Mouse (Mus musculus) lung, embryonic 16.5 days (tissue): ENCODE measurements around the gene Ctnna3. TPM values are rescaled to one million over a fixed set of nuclear protein-coding genes. Genes with fewer than 3 reads are reported as not detected.
A peak's percentile ranks its signal among the peaks of the same experiment; 100 is the strongest.
"Not testable (repeated sequence)": the region's sequence is repeated elsewhere in the genome, so short reads cannot be mapped to it uniquely, and the experiment has no call there.

ENCODE experiments used
- ATAC-seq: fragments of 200-750 bp; cut with Nextera tagmentation; 2 replicates; pipeline ENCODE4 v1.8.0; 2017; ENCODE audit warnings: low read depth, mild to moderate bottlenecking, moderate library complexity
- H3K27ac ChIP-seq: fragments of 300-500 bp; sonication (generic); 2 replicates; pipeline ENCODE4 v1.5.1; 2014; ENCODE audit warnings: mild to moderate bottlenecking, control low read depth, low read length
- H3K27me3 ChIP-seq: fragments of 300-500 bp; sonication (generic); 2 replicates; pipeline ENCODE4 v1.6.1; 2014; ENCODE audit warnings: low read depth, low read length, mixed read lengths; ENCODE audit not compliant: control insufficient read depth, insufficient read depth
- H3K36me3 ChIP-seq: fragments of 300-500 bp; sonication (generic); 2 replicates; pipeline ENCODE4 v1.6.1; 2014; ENCODE audit warnings: low read length; ENCODE audit not compliant: control insufficient read depth, insufficient read depth
- H3K4me1 ChIP-seq: fragments of 300-500 bp; sonication (generic); replicated peaks from 2 replicates; pipeline ENCODE4 v1.6.1; 2014; ENCODE audit warnings: low read length, mixed read lengths; ENCODE audit not compliant: control insufficient read depth, insufficient read depth
- H3K4me2 ChIP-seq: fragments of 300-500 bp; sonication (generic); 2 replicates; pipeline ENCODE4 v1.6.1; 2014; ENCODE audit warnings: low read depth, low read length, control low read depth
- H3K4me3 ChIP-seq: fragments of 300-500 bp; sonication (generic); 2 replicates; pipeline ENCODE4 v1.5.1; 2014; ENCODE audit warnings: mild to moderate bottlenecking, low read length, control low read depth
- H3K9ac ChIP-seq: fragments of 300-500 bp; sonication (generic); 2 replicates; pipeline ENCODE4 v1.6.1; 2014; ENCODE audit warnings: low read length, control low read depth
- H3K9me3 ChIP-seq: fragments of 300-500 bp; sonication (generic); 2 replicates; pipeline ENCODE4 v1.6.1; 2016; ENCODE audit warnings: low read length; ENCODE audit not compliant: control insufficient read depth
- WGBS: fragments of 180-500 bp; shearing (Covaris S2); extraction: QIAGEN DNeasy Blood & Tissue Kit; methylation state at CpG from one replicate; pipeline ENCODE4 v1.1.7; 2014; 5-methylcytosine and 5-hydroxymethylcytosine counted together
- polyA plus RNA-seq: library from polyadenylated mRNA; unstranded; fragments of >200 nt; fragmentation: Nextera tagmentation; extraction: Ambion mirVana; gene quantifications from 2 replicates; pipeline ENCODE4 v1.2.1, GENCODE M21; 2015

Gene Ctnna3
- polyA plus RNA-seq, 1 experiment from 2014 or later, result 0.99 TPM

DNA sequence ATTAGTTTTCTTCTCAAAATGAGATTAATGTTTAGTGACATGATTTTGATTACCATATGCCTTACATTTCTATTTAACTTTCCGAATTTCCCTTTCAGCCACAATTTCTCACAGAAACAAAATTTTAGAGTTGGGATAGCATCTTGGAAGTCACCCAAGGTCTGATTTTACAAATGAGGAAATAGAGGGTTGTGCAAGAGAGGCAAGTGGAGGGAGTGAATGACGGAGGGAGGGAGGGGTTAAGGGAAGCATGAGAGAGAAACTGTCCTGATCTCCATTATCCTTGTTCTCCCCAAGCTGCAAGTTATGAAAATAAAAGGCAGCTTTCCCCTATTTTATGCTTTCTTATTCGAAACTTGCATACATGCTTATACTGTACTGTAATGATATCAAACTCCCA is 943.4 kb downstream of the Ctnna3 start:
- peak; percentile 52; the same call in 1 of the 2 replicates for ATAC-seq
- WGBS, result 58% methylated on average over 3 of the region's 3 CpGs
- Histone ChIP-seq H3K9ac (no peak overlapping the region), H3K4me3 (no peak overlapping the region), H3K36me3 (no peaks in the 10 kb centered on the region), H3K27me3 (no peaks in the 10 kb centered on the region), H3K4me1 (no peaks in the 10 kb centered on the region), H3K9me3 (no peaks in the 10 kb centered on the region), H3K27ac (no peak overlapping the region), H3K4me2 (no peak overlapping the region)

DNA sequence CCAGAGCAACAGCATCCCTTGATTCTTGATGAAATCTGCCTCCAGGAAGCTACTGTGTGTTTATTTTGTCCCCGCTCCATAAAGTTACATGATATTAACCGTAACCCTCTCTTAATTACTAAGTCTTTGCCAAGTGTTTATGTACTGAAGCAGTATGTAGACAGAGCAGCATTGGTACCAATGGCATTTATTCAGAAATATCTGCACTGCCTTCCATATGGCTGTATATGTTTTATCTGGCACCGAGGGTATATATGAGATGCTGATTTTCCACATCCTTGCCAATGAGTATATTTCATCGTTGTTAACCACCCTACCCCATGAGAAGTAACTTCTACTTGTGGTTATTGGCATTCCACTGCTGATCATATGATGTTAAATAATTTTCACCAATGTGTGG is 947.9 kb downstream of the Ctnna3 start:
- Histone ChIP-seq H3K27ac (no peak overlapping the region), H3K36me3 (no peaks in the 10 kb centered on the region), H3K9me3 (no peaks in the 10 kb centered on the region), H3K27me3 (no peaks in the 10 kb centered on the region), H3K4me1 (no peaks in the 10 kb centered on the region), H3K4me3 (no peak overlapping the region), H3K4me2 (no peak overlapping the region), H3K9ac (no peak overlapping the region)
- WGBS, result 85% methylated on average over 4 of the region's 4 CpGs
- no peak for ATAC-seq

DNA sequence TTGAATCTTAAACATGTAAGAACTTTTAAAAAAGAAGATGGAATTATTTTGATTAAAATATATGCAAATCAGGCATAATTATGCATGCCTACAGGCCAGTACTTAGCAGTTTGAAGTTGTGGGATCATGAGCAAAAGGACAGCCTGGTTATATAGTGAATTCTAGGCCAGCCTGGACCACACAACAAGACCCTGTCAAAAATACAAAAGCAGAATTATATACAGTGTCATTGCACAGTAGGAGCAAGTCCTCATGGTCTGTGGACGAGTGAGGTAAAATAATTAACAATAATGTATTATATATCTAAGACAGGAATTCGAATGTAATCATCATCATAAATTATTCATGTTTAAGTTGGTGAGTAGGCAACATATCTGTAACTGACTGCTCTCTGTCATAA is 966.7 kb downstream of the Ctnna3 start:
- ATAC-seq, result no peak
- Histone ChIP-seq H3K27ac (no peak overlapping the region), H3K9me3 (no peaks in the 10 kb centered on the region; the same call in 1 of the 2 replicates), H3K4me2 (no peak overlapping the region), H3K36me3 (no peaks in the 10 kb centered on the region), H3K9ac (no peak overlapping the region), H3K27me3 (no peaks in the 10 kb centered on the region), H3K4me3 (no peak overlapping the region), H3K4me1 (no peaks in the 10 kb centered on the region)
- 42% methylated on average over 2 of the region's 2 CpGs for WGBS

DNA sequence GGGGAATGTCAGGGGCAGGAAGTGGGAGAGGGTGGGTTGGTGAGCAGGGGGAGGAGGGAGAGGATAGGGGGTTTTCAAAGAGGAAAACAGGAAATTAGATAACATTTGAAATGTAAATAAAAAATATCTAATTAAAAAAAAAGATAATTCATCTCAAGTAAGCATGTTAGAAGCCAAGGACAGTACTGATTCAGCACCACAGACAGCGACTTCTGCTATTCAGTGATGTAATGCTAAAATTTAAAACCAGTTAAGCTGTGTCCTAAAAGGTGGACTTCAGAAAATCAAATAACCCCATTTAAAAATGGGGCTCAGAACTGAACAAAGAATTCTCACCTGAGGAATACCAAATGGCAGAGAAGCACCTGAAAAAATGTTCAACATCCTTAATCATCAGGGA is 988.5 kb downstream of the Ctnna3 start:
- H3K4me2 ChIP-seq, H3K27ac ChIP-seq, H3K4me3 ChIP-seq, ATAC-seq, H3K9me3 ChIP-seq, H3K4me1 ChIP-seq, H3K9ac ChIP-seq, H3K36me3 ChIP-seq, H3K27me3 ChIP-seq: not testable (repeated sequence)
- WGBS, result 15% methylated on average over 1 of the region's 1 CpGs

DNA sequence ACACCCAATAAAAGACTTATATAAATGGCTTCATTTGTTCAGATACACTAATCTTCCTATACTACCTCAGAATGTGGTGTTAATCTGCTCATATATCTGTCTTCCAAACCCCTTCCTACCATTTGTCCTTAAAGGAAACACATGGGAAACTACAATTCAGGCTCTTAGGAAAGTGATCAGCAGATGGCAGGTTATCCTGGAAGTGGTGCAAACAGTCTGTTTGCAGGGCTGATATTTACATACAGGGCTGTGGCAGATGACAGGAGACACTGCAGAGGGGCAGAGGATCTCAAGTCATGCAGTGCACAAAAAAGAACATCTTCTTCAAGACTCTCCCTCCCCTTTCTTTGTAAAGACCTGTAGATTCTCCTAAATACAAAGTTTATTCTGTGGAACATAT is 1008.8 kb downstream of the Ctnna3 start:
- no peak overlapping the region for H3K4me2 ChIP-seq
- no peaks in the 10 kb centered on the region for H3K36me3 ChIP-seq
- no peak for ATAC-seq
- H3K27ac ChIP-seq, result no peak overlapping the region
- no peaks in the 10 kb centered on the region for H3K9me3 ChIP-seq
- no peaks in the 10 kb centered on the region for H3K4me1 ChIP-seq
- no peaks in the 10 kb centered on the region for H3K27me3 ChIP-seq
- no peak overlapping the region for H3K4me3 ChIP-seq
- H3K9ac ChIP-seq, result no peak overlapping the region

DNA sequence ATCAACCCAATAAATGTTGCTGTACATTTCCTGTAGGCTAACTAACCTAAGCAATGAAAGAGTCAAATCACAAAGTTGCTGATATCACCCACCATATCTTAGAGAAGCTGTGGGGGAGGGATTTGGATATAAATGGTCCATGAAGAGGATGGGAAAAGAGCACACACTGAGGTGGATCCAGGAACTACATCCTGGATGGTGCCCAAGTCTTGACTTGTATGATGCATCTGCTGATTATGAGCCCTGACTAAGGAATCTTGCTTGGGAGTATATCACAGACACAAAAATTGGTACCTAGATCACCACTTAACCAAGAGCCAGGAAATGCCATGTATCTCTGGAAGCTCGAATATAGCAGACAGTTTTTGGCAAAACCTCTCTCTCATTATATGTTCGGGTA is 1018.7 kb downstream of the Ctnna3 start:
- no peak overlapping the region for H3K4me2 ChIP-seq
- H3K27ac ChIP-seq, result no peak overlapping the region
- ATAC-seq, result no peak
- no peaks in the 10 kb centered on the region for H3K4me1 ChIP-seq
- no peak overlapping the region for H3K4me3 ChIP-seq
- 69% methylated on average over 2 of the region's 2 CpGs for WGBS
- H3K9me3 ChIP-seq, result no peaks in the 10 kb centered on the region
- H3K27me3 ChIP-seq, result no peaks in the 10 kb centered on the region
- no peak overlapping the region for H3K9ac ChIP-seq
- no peaks in the 10 kb centered on the region for H3K36me3 ChIP-seq

DNA sequence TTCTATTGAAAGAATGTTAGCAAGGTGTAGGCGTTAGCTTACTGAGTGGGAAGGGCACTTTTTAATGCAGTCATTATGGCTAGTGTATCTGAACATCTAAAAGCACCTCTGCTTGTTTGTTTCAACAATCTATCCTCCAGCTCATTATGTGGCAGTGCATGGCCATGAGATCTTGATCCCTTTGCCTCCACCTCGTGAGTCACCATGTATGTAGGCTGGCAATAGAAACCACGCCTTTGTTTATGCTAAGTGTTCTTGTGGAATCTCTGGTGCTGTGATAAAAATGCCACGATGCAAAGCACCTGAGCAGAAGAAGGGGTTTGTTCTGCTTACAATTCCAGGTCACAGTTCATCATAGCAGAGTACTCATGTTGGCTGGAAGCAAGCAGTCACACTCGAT is 1053.4 kb downstream of the Ctnna3 start:
- 63% methylated on average over 5 of the region's 5 CpGs for WGBS
- no peak overlapping the region for H3K4me3 ChIP-seq
- ATAC-seq, result no peak
- no peak overlapping the region for H3K4me2 ChIP-seq
- no peaks in the 10 kb centered on the region for H3K27me3 ChIP-seq
- no peaks in the 10 kb centered on the region for H3K9me3 ChIP-seq
- H3K4me1 ChIP-seq, result no peaks in the 10 kb centered on the region
- H3K27ac ChIP-seq, result no peak overlapping the region
- H3K9ac ChIP-seq, result no peak overlapping the region
- H3K36me3 ChIP-seq, result no peaks in the 10 kb centered on the region

DNA sequence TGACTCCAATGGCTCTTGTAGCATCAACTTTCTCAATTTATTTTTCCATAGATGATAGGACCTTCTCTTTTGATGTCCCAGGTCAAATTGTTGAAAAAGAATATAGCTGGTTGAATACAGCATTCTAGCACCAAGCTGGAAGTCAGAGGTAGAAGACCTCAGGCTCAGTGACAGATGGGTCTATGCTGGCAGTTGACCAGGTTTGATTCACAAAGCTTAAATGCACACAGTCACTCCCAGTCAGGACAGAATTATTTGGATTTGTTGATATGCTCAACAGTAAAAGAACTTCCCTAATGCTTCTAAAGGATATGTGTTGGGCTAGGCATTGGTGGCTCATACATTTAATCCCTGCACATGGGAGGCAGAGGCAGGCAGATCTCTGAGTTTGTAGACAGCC is 1059.6 kb downstream of the Ctnna3 start:
- H3K4me2 ChIP-seq, result no peak overlapping the region
- no peaks in the 10 kb centered on the region for H3K27me3 ChIP-seq
- no peak overlapping the region for H3K27ac ChIP-seq
- no peak for ATAC-seq
- H3K36me3 ChIP-seq, result no peaks in the 10 kb centered on the region
- H3K9ac ChIP-seq, result no peak overlapping the region
- no peaks in the 10 kb centered on the region for H3K9me3 ChIP-seq
- H3K4me3 ChIP-seq, result no peak overlapping the region
- no peaks in the 10 kb centered on the region for H3K4me1 ChIP-seq

DNA sequence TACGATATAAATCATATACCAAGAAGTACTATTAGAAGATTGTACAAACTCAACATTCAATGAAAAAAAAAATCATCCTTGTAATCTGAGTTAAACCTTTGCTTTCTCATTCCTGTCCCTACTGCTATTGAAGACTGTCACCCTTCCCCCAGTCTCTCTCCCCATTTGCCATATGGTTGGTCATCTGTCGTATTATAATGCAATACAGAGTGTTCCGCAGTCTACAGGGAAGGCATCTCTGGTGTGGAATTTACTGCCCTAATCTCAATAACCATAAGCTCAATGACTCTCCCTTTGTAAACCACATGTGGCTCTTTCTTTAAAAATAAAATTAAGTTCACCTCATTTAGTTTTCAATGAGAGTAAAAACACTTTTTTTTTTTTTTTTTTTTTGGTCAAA is 1113.7 kb downstream of the Ctnna3 start:
- Histone ChIP-seq H3K36me3 (no peaks in the 10 kb centered on the region), H3K4me1 (no peaks in the 10 kb centered on the region), H3K27ac (no peak overlapping the region), H3K9ac (no peak overlapping the region), H3K9me3 (no peaks in the 10 kb centered on the region), H3K4me3 (no peak overlapping the region), H3K27me3 (no peaks in the 10 kb centered on the region), H3K4me2 (no peak overlapping the region)
- ATAC-seq, result no peak
- WGBS, result 85% methylated on average over 3 of the region's 3 CpGs

DNA sequence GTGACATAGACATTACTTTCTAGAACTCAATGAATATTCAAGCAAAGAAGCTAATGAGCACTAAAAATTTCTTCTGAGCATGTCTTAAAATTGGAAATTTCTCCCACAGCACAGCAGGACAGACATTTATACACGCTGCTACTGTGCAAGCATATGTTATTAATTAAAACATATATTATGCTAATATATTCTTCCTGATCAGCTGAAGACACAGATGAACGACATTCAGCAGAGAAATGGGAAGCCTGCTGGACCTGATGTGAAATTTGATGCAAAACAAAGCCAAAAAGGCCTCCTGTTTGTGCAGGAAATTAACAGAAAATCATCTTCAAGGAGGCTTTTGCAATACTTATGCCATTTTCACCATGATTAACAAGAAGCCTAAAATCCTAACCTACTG is 1114.5 kb downstream of the Ctnna3 start:
- Histone ChIP-seq H3K36me3 (no peaks in the 10 kb centered on the region), H3K27me3 (no peaks in the 10 kb centered on the region), H3K4me3 (no peak overlapping the region), H3K9ac (no peak overlapping the region), H3K27ac (no peak overlapping the region), H3K4me2 (no peak overlapping the region), H3K9me3 (no peaks in the 10 kb centered on the region), H3K4me1 (no peaks in the 10 kb centered on the region)
- 44% methylated on average over 2 of the region's 2 CpGs for WGBS
- ATAC-seq, result no peak
